Mouse (Mus musculus) heart, postnatal 14 days (tissue): Measurements from ENCODE around the gene Egflam. TPM values are rescaled to one million over a fixed set of nuclear protein-coding genes. Genes with fewer than 3 reads are reported as not detected.
A peak's percentile ranks its signal among the peaks of the same experiment; 100 is the strongest.

Source experiments
- DNase-seq, 2 experiments: peaks; one replicate each; pipeline ENCODE4 v3.0.0; 2021 to 2022
- intact Hi-C: fragments of 180-260 bp; cut with DNase I; formaldehyde crosslinking; loops from one replicate; pipeline ENCODE4 v1.15.1; 2025
- long read RNA-seq, 2 experiments: library from polyadenylated mRNA; stranded (forward); transcript quantifications; one replicate each; pipeline ENCODE4 v2.0.0; 2021
- total RNA-seq, 2 experiments: library from RNA; stranded (reverse); gene quantifications; 2 replicates each; pipeline ENCODE4 v1.2.3; 2021

Gene Egflam
- total RNA-seq, result 10 to 100 TPM; 10.4 to 11.3 TPM
- long read RNA-seq, experiment 1, full-length matches to known transcripts, result 3 of 5 reads
- long read RNA-seq, experiment 1, partial matches to known transcripts, result 2 of 5 reads
- long read RNA-seq, experiment 1, other reads (novel, unspliced or antisense), result 0 of 5 reads
- long read RNA-seq, experiment 2, full-length matches to known transcripts, result 9 of 17 reads
- long read RNA-seq, experiment 2, partial matches to known transcripts, result 6 of 17 reads
- long read RNA-seq, experiment 2, other reads (novel, unspliced or antisense), result 2 of 17 reads

DNA sequence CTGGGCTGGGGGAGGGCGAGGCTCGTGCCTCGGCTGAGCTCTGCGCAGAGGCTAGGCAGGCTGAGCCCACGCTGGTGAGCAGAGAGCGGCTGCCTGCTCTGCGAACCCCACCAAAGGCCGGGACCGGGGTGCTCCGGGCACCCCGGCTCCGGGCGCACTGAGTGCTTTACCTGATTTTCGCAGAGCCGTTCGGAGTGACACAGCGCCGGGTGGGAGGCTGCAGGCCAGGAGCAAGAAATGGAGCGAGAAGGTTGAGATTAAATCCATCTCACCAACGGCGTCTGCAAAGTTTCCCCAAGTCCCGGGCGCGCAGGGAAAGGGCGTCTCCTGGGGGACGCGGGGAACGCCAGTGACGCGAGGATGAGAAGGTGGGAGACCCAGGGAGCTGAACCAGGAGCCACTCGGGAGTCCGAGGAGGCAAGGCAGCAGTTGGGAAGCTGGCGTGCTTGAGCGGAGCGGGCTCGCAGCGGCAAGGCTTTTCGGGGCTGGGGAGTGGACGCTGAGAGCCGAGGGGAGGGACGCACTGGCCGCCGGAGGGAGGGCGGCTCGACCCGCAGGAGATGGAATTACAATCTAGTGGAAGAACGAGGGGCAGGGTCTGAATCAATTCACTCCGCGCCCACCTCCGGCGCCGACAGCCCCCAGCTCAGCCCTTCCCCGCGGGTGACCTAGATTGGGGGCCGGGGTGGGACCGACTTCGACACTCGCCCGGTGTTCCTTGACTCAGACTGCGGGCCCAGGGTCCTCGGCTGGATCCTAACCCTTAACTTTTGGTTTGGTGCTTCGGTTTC, at the start of gene Egflam:
TSS of gene Egflam (minus strand) at position 578 of the 791 bp plus-strand sequence.
- intact Hi-C loops, result no loop called here
- DNase-seq, result peak; percentile 38 to 48

DNA sequence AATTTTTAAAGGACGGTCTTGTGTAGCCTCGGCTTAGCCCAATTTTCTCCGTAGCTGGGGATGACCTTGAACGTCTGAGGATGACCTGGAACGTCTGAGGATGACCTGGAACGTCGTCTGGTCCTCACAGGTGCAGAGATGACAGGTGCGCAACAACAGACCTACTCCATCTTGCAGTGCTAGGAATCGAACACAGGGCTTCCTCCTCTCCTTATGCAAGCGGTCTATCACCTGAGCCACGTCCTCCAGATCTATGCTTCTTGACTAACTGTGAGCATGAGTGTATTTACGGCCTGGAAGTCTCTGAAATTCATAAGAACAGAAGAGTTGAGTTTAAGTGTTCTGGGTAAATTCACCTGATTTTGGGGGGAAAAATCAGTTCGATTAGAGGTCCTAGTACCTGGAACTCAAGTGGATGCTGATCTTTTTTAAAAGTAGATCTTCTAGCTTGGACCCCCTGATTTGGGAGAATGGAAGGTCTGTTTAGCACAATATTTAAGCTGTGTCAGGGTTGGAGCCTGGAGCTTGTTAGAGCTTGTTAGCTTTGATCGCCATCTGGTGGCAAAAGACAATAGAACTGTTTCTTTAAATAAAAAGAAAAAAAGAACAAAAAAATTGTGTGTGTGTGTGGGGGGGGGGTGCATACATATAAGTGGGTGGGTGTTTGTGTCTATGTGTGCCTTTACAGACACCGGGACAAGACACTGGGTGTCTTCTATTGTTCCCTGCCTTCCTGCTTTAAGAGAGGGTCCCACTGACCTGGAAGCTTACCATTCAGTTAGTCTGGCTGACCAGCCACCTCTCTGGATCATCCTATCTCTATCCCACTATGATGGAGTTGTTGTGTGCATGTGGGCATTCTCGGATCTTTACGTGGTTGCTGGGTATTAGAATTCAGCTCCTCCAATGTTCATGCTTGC, 45.5 kb upstream of the Egflam start:
- intact Hi-C loops, result loop anchor here (1.0 to 5.0 kb wide), 4 partner anchors 179 to 535 kb away; no protein-coding TSS in a partner anchor
- DNase-seq, result peak in 1 of 2 experiments; percentile 46

DNA sequence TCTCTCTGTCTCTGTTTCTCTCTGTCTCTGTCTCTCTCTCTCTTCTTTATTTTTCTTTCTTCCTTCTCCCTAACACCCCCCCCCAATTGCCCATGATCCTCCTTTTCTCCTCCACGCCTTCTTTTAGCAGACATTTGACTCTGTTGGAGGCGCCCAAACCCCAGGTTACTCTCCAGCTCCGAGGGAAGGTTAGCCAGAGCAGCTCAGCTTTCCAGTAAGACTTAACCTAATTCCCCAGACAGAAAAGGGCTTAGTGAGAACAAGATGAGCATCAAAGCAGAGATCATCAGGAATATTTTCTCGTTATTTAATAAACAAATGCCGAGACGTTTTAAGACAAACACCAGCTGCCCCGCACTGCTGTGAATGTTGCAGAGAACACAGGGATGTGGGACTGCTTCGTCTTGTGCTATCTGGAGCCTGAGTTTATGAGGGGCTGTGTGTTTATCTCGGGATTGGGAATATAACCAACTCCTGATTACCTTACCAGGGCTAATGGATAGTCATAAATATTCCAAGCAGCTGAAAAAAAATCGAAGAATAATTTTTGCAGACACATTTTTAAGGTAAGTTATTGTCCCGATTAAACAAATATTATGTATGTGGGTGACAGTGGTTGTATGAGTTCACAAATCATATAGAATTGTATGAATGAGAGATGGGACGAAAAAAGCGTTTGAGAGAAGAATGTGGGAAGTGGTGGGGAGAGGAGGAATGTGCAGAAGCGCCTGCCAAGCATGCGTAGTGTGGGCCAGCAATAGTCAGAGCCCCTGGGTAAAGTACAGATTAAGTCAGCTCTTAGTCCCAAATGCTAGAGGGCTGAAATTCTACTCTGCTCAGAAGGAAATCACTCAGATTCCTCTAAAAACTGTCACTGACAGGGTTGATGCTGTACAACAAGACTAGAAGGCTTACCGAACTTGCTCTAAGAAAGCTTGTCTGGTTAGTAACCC, 44.2 kb upstream of the Egflam start:
- DNase-seq, result peak; percentile 16 to 24
- intact Hi-C loops, result loop anchor here (1.0 to 5.0 kb wide), 4 partner anchors 178 to 534 kb away; no protein-coding TSS in a partner anchor

DNA sequence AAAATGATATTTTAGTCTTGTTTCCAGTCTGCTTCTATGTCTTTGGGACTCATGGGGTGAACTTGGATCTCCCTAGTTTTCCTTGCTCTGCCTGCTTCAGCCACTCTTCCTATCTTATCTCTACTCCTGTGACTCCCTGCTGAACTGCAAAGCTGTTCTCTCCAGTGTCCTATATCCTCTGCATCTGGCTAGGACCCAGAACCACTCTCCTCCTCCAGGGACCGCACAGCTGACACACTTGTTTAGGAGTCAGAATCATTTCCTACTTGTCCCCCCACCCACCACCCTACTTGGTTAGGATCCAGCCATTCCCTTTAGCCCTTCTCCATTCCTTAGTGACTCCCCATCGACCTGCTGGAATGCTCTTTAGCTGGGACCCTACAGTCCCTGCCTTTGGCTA, 26.1 kb upstream of the Egflam start:
- DNase-seq, result no peak
- intact Hi-C loops, result no loop called here

DNA sequence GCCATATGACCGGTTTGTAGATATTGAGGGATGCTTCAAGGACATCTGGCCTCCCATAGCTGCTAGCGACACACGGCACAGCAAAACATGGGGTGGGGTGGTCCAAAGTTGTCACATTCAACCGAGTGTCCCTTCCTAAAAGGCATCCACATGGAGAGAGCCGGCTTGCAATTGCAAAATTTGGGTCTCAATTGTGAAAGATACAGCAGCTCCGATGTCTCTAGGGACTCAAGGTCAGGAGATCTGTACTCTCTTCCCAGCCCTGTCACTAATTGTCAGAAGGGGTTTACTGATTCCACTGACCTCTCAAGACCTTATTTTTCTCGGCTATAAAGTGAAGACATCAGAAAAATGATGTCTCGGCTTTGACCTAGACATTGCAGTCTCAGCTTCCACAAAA, 6.3 kb upstream of the Egflam start:
- DNase-seq, result no peak

DNA sequence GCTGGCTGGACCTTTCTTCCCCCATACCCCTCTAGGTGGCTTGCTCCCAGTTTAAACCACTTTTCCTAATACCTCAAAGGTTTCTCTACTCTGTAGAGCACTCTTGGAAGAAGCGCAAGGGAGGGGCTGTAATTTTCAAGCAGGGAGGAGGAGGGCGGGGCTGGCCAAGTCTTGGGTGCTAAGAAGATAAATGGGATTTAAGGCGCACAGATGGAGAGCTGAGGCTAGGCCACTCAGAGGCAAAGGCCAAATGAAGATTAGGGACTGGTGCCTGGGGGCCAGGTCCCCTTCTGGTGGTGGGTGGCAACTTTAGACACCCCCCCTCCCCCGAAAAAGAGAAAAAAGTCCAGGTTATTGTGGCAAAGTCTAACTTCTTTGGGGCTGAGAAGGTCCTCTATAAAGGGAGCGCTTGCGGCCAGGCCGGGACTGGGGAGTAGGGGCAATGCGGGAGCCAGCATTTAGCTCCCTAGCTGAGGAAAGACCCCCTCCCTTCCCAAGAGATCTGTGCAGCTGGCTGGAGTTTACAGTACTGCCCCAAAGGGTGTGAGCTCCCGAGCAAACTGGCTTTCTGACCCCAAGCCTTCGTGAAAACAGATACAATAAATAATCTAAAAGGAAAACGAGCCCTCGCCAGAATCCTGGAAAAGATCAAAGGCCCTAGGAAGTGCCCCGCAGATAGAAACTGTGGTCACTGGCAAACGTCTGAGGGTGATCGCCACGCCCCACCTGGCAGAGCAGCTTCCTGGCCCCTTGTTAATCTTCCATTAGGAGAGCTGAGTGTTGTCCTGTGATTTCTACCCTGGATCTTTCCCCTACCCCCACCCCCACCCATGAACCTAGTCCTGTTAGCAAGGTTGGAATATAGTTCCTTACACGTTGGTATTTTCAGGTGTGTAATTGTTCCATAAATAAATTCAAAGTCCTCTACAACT, 680 bp upstream of the Egflam start:
- peak; percentile 8 to 26 for DNase-seq

More for the DNA sequence above, 6.3 kb upstream of the Egflam start:
- intact Hi-C loops, result no loop called here

DNA sequence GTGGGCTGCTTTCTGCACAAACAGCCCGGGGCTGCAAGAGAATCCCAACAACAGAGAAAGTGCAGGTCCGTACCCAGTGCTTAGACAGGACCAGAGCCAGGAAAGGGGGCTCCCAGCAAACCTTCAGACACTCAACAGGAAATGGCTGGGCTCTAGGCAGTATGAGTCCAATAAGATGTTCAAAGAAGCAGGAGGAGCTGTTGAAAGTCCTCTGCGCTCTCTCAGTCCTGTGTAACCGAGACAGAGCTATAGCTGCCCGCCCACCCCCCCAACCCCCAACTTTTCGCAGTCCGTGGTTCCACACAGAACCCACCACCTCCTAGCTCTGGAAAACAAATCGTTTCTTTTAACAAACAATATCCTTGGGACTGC, 763 bp downstream of the Egflam start:
- peak in 1 of 2 experiments; percentile 4 for DNase-seq
- intact Hi-C loops, result no loop called here

More for the DNA sequence above, 680 bp upstream of the Egflam start:
- intact Hi-C loops, result no loop called here

DNA sequence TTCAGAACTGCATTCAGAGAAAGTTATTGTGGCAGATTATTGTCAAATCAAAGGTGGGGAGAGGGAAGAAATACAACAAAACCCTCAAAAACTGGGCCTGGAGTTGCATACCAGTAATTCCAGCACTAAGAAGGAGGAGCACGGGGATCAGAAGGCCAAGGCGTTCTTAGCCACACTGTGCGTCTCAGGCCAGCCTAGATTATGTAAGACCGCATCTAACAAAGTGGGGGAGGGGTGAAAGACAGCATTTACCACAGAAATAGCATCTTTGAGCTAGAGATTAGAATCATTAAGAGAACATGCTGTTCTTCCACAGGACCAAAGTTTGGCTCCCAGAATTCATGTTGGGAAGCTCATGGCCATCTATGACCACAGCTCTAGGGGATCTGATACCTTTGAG, 14.8 kb downstream of the Egflam start:
- DNase-seq, result no peak
- intact Hi-C loops, result no loop called here

DNA sequence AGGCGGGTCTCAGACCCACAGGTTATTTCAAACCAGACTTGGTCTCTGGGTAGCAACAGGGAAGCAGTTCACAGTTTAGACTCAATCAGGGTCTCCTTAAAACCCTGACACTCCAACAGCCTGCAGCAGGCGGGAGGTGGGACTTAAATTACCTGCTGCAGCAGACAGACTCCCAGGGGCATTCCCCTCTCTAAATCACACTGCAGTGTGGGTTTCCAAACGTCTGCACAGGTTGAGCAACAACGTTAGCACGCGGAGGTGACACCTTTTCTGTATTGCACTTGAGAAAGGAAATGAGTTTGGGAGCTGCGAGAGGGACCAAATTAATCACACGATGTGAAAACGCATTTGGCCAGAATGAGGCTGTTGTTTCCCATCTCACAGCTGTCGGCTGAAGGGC, 15.7 kb downstream of the Egflam start:
- intact Hi-C loops, result no loop called here
- DNase-seq, result no peak

DNA sequence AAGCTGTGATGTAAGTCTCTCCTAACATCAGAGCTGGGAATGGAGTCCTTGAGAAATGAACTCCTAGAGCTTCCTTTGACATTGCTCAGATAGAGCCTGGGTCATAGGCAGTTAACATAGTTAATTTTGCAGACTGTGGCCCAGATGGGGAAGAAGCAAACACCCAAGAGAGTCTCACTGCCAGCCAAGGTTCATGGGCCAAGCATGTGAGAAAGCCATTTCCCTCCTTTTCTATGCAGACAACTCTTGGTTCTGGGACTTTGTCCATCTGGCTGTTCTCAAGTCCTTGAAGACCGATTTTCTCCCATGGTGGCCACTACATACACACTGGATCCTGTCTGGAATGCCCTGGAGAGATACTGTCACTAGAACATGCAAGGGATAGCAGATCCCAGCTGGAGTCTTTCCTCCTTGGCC, 45.6 kb downstream of the Egflam start:
- peak; percentile 35 to 48 for DNase-seq
- intact Hi-C loops, result no loop called here

DNA sequence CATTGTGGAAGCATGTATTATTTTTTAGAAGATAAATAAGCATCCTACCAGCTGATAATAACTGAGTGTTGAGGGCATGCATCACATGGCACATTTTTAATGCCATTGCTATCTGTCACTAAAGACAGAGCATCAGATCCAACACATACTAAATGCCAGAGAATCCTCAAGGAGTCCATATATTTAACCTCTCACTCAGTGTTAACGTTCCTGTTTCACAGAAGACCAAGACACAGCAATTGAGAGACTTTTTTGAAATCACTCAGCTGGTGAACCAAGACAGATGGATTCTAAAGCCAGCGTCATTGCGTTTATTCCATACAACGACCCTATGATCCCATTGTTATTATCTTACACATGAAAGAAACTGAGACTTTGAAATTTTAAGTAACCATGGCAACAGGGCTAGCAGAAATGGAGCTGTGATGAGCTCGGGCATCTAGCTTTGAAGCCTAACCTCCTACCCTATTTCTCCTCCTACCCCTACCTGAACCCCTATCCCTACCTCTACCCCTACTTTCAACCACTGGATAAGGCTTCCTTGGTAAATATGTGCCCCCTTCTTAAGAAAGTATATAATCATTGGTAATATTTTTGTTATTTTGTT, 57.4 kb downstream of the Egflam start:
- no peak for DNase-seq
- intact Hi-C loops, result no loop called here

DNA sequence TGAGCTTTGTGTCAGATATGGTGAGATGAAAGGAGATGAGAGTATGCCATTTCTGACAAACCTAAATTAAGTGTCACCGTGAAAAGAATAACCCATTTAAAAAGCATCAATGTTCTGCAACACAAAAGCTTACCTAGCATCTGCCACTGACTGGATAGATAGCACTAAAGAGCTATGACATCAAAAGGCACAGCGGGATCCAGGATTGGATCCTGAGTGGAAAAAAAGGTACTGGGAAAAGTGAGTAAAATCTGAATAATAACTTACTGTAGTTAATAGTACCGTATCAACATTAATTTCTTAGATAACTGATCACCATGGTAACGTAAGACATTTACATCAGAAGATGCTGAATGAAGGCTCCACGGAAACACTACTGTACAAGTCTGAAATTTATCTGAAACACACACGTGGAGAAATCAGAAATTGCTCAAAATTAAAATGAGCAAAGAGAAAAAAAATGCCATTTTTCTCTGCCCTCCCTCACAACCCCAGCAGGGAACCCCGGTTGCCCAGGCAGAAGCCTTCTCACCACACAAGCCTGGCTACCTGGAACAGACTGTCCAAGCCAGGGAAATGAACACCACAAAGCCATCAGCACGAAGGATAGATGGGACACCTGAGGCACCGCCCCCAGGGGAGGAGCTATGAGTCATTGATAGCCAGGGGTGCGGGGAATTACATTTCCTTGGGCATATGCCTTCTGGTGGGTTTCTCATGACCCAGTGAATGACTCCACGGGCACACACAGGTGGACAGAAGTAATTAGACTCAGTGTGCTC, 63.5 kb downstream of the Egflam start:
- DNase-seq, result no peak
- intact Hi-C loops, result no loop called here

DNA sequence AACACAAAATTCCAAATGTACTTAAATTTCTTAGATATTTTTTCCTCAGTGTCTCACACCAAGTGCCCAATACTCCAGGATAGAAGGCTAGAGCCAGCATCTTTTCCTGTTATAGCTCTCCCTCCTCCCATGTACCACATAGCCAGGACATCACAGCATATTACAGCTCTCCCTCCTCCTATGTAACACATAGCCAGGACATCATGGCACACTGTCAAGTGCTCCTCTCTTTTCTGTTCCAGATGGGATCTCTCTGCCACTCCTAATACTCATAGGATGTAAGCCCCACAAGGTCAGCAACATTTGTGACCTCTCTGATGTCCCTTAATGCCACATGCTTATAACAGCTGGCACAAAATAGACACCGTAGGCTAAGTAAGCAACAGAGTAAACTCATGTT, 65.3 kb downstream of the Egflam start:
- DNase-seq, result no peak
- intact Hi-C loops, result no loop called here

DNA sequence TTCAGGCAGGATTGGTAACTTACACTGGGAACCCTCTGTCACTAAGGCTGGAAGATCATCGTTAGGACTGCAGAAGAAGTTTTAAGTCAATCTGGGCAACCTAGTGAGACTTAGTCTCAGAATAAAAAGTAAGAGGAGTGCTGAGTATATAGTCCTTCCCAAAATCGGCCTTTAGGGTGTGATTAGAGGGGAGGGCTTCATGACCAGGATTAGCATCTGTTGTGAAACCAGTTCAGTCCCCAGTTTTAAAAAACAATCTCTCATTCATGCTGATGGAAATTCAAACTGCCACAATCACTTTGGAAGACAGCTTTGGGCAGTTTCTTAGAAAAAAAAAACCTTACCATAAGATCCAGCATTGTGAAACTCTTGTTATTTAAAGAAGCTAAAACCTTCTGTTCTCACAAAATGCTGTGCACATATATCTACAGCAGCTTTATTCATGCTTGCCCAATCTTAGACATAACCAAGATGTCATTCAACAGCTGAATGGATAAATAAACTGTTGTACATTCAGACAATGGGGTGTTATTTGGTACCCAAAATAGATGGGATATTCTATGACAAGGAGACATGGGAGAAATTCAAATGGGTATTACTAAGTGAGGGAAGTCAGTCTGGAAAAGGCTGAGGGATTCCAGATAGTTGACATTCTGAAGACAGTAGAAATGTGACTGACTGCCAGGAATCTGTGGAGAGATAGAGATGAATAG, 75.4 kb downstream of the Egflam start:
- intact Hi-C loops, result no loop called here
- no peak for DNase-seq

DNA sequence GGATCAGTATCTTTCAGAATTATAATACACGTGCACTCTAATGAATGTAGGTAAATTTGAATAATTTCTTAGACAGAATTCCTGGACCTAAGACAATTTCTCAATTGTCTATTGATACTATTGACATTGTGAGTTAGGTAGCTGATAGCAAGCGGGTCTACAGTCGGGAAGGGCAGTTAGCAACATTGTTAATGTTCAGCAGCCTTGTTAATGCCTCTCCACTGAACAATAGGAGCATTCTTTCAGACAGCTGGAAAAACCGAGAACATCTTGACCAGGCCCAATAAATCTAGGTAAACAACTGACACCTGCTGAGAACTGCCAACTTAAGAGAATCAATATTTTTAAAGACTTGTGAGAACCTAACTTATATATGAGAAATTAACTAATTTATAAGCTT, 77.3 kb downstream of the Egflam start:
- intact Hi-C loops, result no loop called here
- no peak for DNase-seq

DNA sequence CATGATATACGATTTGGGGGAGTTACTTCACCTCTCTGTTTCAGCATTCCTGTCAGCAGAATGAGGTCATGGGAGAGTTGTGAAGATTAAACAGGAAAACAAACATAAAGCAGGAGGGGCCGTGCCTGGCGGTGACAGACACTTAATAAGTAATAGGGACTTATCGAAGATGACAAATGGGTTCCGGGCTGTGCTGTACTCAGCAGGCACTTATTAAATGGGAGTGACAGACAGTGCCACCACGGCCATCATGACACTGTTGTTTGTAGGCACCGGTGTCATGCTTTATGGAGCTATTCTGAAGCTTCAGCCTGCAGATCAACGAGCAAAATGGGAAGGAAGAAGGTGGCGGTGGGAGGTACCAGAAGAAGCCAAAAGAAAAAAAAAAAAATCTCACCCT, 82.7 kb downstream of the Egflam start:
- no peak for DNase-seq

DNA sequence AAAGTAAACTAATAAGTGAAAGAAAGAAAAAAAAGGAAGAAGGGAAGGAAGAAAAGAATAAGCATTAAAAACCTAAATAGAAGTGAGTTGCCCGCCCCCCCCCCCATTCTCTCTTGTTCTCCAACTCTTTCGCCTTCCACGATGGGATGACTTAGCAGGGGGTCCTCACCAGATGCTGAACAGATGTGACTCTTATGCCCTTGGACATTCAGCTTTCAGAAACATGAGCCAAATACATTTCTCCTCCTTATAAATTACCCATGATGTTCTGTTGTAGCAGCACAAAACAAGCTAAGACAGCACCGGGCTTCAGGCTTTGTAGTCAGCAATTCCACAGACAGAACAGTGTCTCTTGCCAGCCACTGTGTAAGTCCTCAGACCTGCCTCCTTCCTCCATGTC, 89.5 kb downstream of the Egflam start:
- intact Hi-C loops, result no loop called here
- DNase-seq, result no peak

More for the DNA sequence above, 82.7 kb downstream of the Egflam start:
- intact Hi-C loops, result no loop called here
